ENCODE assay signal across 25 mouse cellular contexts in the genomic region with DNA sequence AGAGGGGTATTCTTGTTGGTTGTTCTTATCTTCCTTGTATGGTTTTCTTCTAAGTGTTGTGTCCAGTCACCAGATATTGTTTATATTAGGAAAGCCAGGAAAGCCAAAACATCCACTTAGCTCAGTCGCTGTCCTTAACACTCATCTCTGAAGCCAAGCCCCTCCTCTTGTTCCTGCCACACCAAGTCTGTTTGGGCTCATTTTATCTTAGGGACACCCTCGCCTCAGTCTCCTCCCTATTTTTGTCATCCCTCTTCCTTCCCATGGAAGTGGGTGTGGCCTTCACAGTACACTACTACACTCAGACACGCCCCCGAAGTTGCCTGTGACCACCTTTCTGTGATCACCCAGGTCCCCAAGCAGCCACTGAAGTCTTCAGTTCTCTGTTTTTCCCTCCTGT. TPM values are rescaled to one million over a fixed set of nuclear protein-coding genes. Genes with fewer than 3 reads are reported as not detected.
DNase-seq lines count a peak whose midpoint lies in the region; ATAC-seq lines count a peak whose summit lies in the region.
"Had no signal": no experiment of that assay in that cellular context is flagged by ENCODE, and none has a peak within 500 bp of the region (broad histone marks: within the 10 kb centered on the region; RNA-seq: fewer than 3 reads in every experiment).

No protein-coding gene starts in this region.

- H3K9ac ChIP-seq in heart, embryonic 11.5 days (ENCODE audit: low read depth, low read length), result no peak overlapping the region
- H3K9ac ChIP-seq: embryonic facial prominence, embryonic 12.5 days; forebrain, embryonic 15.5 days; hindbrain, embryonic 14.5 days; stomach, embryonic 15.5 days had no signal

- H3K9me3 ChIP-seq in heart, embryonic 11.5 days (replicated peaks; ENCODE audit: control insufficient read depth, low read length), result no peaks in the 10 kb centered on the region
- H3K9me3 ChIP-seq in forebrain, embryonic 10.5 days, result no peaks in the 10 kb centered on the region
- H3K9me3 ChIP-seq: embryonic facial prominence, embryonic 12.5 days; forebrain, embryonic 15.5 days; G1E; stomach, embryonic 15.5 days had no signal

- no peak overlapping the region for H3K4me2 ChIP-seq in heart, embryonic 11.5 days
- H3K4me2 ChIP-seq: embryonic facial prominence, embryonic 12.5 days; forebrain, embryonic 15.5 days; hindbrain, embryonic 14.5 days; liver, embryonic 11.5 days; stomach, embryonic 15.5 days had no signal

- H3K36me3 ChIP-seq in heart, embryonic 11.5 days (ENCODE audit: control insufficient read depth, insufficient read depth, low read length), result no peaks in the 10 kb centered on the region
- no peaks in the 10 kb centered on the region for H3K36me3 ChIP-seq in forebrain, embryonic 10.5 days (replicated peaks)
- H3K36me3 ChIP-seq: embryonic facial prominence, embryonic 12.5 days; forebrain, embryonic 15.5 days; G1E; stomach, embryonic 15.5 days had no signal

- H3K4me1 ChIP-seq in heart, embryonic 11.5 days (ENCODE audit: control insufficient read depth, insufficient read depth, low read length), result no peaks in the 10 kb centered on the region
- H3K4me1 ChIP-seq in forebrain, embryonic 10.5 days, result peaks cover 3% of the 10 kb centered on the region; the same call in 1 of the 2 replicates
- H3K4me1 ChIP-seq: stomach, embryonic 15.5 days had no signal

- no peak overlapping the region for H3K4me3 ChIP-seq in heart, embryonic 11.5 days (ENCODE audit: low read depth, low read length)
- H3K4me3 ChIP-seq in forebrain, embryonic 10.5 days, result no peak overlapping the region
- H3K4me3 ChIP-seq: embryonic facial prominence, embryonic 12.5 days; forebrain, embryonic 15.5 days; stomach, embryonic 15.5 days had no signal

- no peaks in the 10 kb centered on the region for H3K27me3 ChIP-seq in heart, embryonic 11.5 days (ENCODE audit: control insufficient read depth, insufficient read depth, low read length)
- H3K27me3 ChIP-seq in forebrain, embryonic 10.5 days (ENCODE audit: poor library complexity, severe bottlenecking), result no peaks in the 10 kb centered on the region
- H3K27me3 ChIP-seq: CH12.LX; embryonic facial prominence, embryonic 12.5 days; forebrain, embryonic 15.5 days; stomach, embryonic 15.5 days had no signal

- no peak overlapping the region for H3K27ac ChIP-seq in heart, embryonic 11.5 days (ENCODE audit: low read depth, low read length)
- H3K27ac ChIP-seq in forebrain, embryonic 10.5 days, result no peak overlapping the region
- H3K27ac ChIP-seq: embryonic facial prominence, embryonic 12.5 days; forebrain, embryonic 15.5 days; hindbrain, embryonic 14.5 days; stomach, embryonic 15.5 days had no signal

- peak; percentile 71 for DNase-seq in heart, adult 11 months
- DNase-seq in ovary, adult 18-20 months (ENCODE audit: low spot score), result peak; percentile 78
- no peak for DNase-seq in ovary, postnatal 14 days (ENCODE audit: low spot score)
- DNase-seq in lung, postnatal 10 days, result peak; percentile 74
- no peak for DNase-seq in thymus, postnatal 10 days (ENCODE audit: low spot score in 2 of 2)
- no peak for DNase-seq in forebrain, embryonic 10.5 days (ENCODE audit: extremely low spot score, low spot score)
- DNase-seq: adrenal gland, postnatal 25 days; cerebellum, adult 11-12 months; cerebellum, adult 9-11 months; embryo, embryonic 11 days; kidney, adult 9 months; kidney, postnatal 25 days; midbrain, embryonic 14.5 days; right cerebral cortex, postnatal 25 days; thymus, postnatal 14 days had no signal

- no peak for ATAC-seq in heart, embryonic 11.5 days (replicated peaks; ENCODE audit: insufficient number of reproducible peaks, low FRiP score, low TSS enrichment)
- ATAC-seq: forebrain, embryonic 15.5 days; intestine, postnatal 0 days had no signal

- 60% methylated on average over 4 of the region's 4 CpGs for WGBS in heart, embryonic 11.5 days (ENCODE audit: insufficient replicate concordance)
- 84% methylated on average over 4 of the region's 4 CpGs for WGBS in forebrain, embryonic 10.5 days

RNA-seq across cellular contexts. Expression of a gene that starts 44.5 kb away (rescaled TPM):
- polyA plus RNA-seq in heart, embryonic 11.5 days (2014; fragmentation: Nextera tagmentation; extraction: Ambion mirVana), result 0.23 and 0.45 TPM in 2 replicates
- polyA plus RNA-seq in forebrain, embryonic 10.5 days (2016; fragmentation: Nextera tagmentation; extraction: Ambion mirVana), result 0.10 and 0.47 TPM in 2 replicates
- polyA plus RNA-seq: G1E; intestine, postnatal 0 days; liver, embryonic 16.5 days had no signal

Comparison
In these comparisons a context has a peak if more than half of its experiments do, and no peak if none do; other contexts are left out.
1. DNase-seq: peak in heart, adult 11 months (single experiment), ovary, adult 18-20 months (single experiment) and lung, postnatal 10 days (single experiment); none in ovary, postnatal 14 days (single experiment), thymus, postnatal 10 days (0 of 2) and forebrain, embryonic 10.5 days (single experiment).